Mouse (Mus musculus) adrenal gland, adult 18-20 months (tissue): ENCODE measurements around the gene Gm9964. TPM values are rescaled to one million over a fixed set of nuclear protein-coding genes. Genes with fewer than 3 reads are reported as not detected.

Experiments used
- DNase-seq, 2 experiments: peaks; one replicate each; pipeline ENCODE4 v3.0.0; 2021 to 2022; ENCODE audit warnings: low spot score in 2 of 2
- total RNA-seq, 2 experiments: library from RNA; stranded (reverse); gene quantifications; 1 replicate in 1 of 2; 2 replicates in 1 of 2; pipeline ENCODE4 v1.2.3; 2021

Gene Gm9964
- total RNA-seq, 2 experiments from 2014 or later = not detected

DNA sequence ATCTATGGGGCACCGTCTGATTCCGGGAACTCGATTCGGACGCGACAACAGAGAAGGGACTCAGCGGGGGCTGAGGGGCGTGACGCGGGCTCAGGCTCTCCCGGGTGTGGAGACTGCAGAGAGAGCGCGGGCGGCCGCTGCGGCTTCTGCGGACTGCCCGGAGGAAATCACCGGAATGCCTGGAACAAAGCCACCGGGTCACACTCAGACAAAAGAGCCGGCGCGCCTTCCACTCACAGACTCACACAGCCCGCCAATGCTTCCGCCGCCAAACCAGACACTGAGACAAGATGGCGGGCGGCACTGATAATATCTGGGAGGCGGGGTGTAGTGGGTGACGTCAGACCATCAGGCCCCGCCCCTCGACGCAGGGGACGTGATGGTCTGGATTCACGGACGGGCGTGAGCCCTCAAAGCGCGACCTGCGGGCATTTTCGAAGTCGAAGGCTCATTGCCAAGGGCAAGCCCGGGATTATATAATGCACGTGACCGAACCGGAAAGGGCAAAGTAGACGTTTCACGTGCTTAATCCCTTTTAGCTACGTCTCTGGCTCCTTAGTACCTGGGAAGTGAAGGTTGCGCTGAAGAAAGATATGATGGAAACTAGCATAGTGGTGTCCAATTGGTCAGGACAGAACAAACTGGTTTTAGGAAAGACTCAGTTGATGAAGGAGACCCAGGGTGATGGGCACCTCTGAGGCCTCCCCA, 42.2 kb downstream of the Gm9964 start, which contains the start of gene Wsb1:
TSS of gene Wsb1 (minus strand) at position 281 of the 708 bp plus-strand sequence.
- peak; percentile 97 for DNase-seq

GRCm38 (mm10) chr11:79253542-79254390, 42.9 kb downstream of the Gm9964 start:
- DNase-seq = peak; percentile 56 to 60

DNA sequence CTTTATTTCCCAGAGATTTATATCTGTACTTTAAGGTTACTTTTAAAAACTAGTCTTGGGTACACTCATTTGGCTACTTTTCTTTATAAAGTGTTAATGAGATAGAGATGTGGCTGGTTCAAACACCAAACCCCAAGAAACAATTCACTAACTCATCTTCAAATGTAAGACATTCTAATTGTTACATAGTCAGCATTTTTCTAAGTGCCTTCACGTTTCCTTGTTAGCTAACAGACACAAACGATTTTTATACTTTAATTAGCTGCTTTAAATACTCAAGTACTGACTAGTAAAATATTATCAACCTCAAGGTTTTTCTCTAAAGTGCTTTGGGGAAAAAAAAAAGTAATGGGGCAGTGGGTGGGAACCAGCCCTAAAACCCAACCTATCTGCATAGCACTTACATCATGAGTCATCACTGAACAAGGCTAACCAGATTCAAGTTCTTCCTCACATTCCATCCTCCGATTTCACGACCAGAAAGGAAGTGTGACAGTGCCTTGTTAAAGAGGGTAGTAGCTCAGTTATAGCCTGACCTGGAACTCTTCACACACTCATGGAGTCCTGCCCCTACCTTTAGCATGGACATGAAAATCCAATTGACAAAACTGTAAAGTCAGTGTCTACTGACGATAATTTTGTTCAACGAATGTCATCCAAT, 43.7 kb downstream of the Gm9964 start:
- DNase-seq = no peak

Other genes with a start within 250 kb of the Gm9964 start
- 1 to 10 TPM; 6.7 to 7.4 TPM for gene Ksr1, start 150.5 kb downstream of the Gm9964 start, total RNA-seq
- gene Wsb1, start 42.2 kb downstream of the Gm9964 start, total RNA-seq = 10 to 100 TPM; 34.5 to 46.1 TPM
- gene Nf1, start 42.8 kb upstream of the Gm9964 start, total RNA-seq = 10 to 100 TPM; 53.5 to 60.6 TPM
- 1 to 10 TPM; 5.2 to 7.5 TPM for gene Omg, start 207.2 kb upstream of the Gm9964 start, total RNA-seq
- gene Evi2b, start 226.9 kb upstream of the Gm9964 start, total RNA-seq = 1 to 10 TPM in 1 of 2 experiments, under 1 TPM in 1; 0.99 to 2.3 TPM
- gene Evi2, start 233.7 kb upstream of the Gm9964 start, total RNA-seq = under 1 TPM; 0.10 to 0.23 TPM
- 1 to 10 TPM; 2.9 to 3.3 TPM for gene Evi2a, start 233.7 kb upstream of the Gm9964 start, total RNA-seq